Mouse (Mus musculus) spleen, adult 2 months (tissue): ENCODE measurements at regions not wholly inside any gene's neighbourhood (a gene's known extent, or its start where the extent isn't known, plus 50 kb on each side); places are given as distances from the start of the nearest gene placed in this dataset.

Source experiments
- CTCF ChIP-seq: fragments of 200-500 bp; IDR thresholded peaks from 2 replicates; pipeline ENCODE4 v1.5.1; 2011; ENCODE audit warnings: mild to moderate bottlenecking, inconsistent platforms; ENCODE audit not compliant: insufficient read depth, insufficient read length, insufficient replicate concordance; ENCODE audit errors: extremely low read depth
- POLR2A ChIP-seq: fragments of 200-500 bp; IDR thresholded peaks from 2 replicates; pipeline ENCODE4 v1.6.1; 2011; ENCODE audit warnings: low read depth, low read length, inconsistent platforms

GRCm38 (mm10) chrX:50580200-50580599 is 151.9 kb upstream of the Olfr1324 start:
- TF ChIP-seq CTCF (no peak), POLR2A (no peak)
